Mouse (Mus musculus) liver, embryonic 14.5 days (tissue): ENCODE data around the gene Pyroxd2.

ENCODE experiments used
- CTCF ChIP-seq: IDR thresholded peaks from 2 replicates; pipeline ENCODE4 v1.5.1; 2016; ENCODE audit warnings: antibody characterized with exemption, low read depth, control low read depth
- EP300 ChIP-seq: IDR thresholded peaks from 2 replicates; pipeline ENCODE4 v1.6.1; 2016; ENCODE audit warnings: antibody characterized with exemption, low read depth

- no peak for TF ChIP-seq CTCF
- TF ChIP-seq EP300 = no peak
Observed at GRCm38 (mm10) chr19:42678191-42678590, 74.4 kb downstream of the Pyroxd2 start.
